Mouse (Mus musculus) heart, postnatal 14 days (tissue): ENCODE results near the gene Fam104a. TPM values are rescaled to one million over a fixed set of nuclear protein-coding genes. Genes with fewer than 3 reads are reported as not detected.

Experiments
- total RNA-seq, 2 experiments: library from RNA; stranded (reverse); gene quantifications; 2 replicates each; pipeline ENCODE4 v1.2.3; 2021

Fam104a gene
- total RNA-seq, 2 experiments from 2014 or later, result 15.3 to 16.0 TPM

Other genes with a start within 250 kb of the Fam104a start
- not detected for gene Sstr2, start 64.8 kb downstream of the Fam104a start, total RNA-seq
- gene Cog1, start 35.0 kb downstream of the Fam104a start, total RNA-seq, result 10 to 100 TPM; 16.1 to 18.5 TPM
- gene Slc39a11, start 34.1 kb downstream of the Fam104a start, total RNA-seq, result 1 to 10 TPM; 2.9 to 3.7 TPM
- gene D11Wsu47e, start 257 bp upstream of the Fam104a start, total RNA-seq, result 1 to 10 TPM; 6.5 to 7.1 TPM
- gene Cpsf4l, start 25.9 kb upstream of the Fam104a start, total RNA-seq, result under 1 TPM in 1 of 2 experiments, not detected in 1; 0.20 TPM
- 10 to 100 TPM; 30.9 to 33.4 TPM for gene Cdc42ep4, start 67.7 kb upstream of the Fam104a start, total RNA-seq